Mouse (Mus musculus) gonadal fat pad, adult 2 months (tissue): ENCODE measurements at regions not wholly inside any gene's neighbourhood (a gene's known extent, or its start where the extent isn't known, plus 50 kb on each side); places are given as distances from the start of the nearest gene placed in this dataset.

Source experiments
- DNase-seq: peaks from one replicate; pipeline ENCODE4 v3.0.0-alpha.2; 2012; ENCODE audit warnings: low read depth

- no peak for DNase-seq
Observed at GRCm38 (mm10) chr10:91734691-91735090, 553.6 kb upstream of the Tmpo start.

GRCm38 (mm10) chr10:91732007-91732589 is 551.0 kb upstream of the Tmpo start:
- DNase-seq = no peak

- no peak for DNase-seq
Observed at GRCm38 (mm10) chr10:91730062-91730461, 548.9 kb upstream of the Tmpo start.

- no peak for DNase-seq
Observed at GRCm38 (mm10) chr10:91719561-91720371, 538.7 kb upstream of the Tmpo start.

GRCm38 (mm10) chr10:91716604-91717003 is 535.5 kb upstream of the Tmpo start:
- no peak for DNase-seq

GRCm38 (mm10) chr10:91714648-91715047 is 533.5 kb upstream of the Tmpo start:
- DNase-seq = no peak

- no peak for DNase-seq
Observed at GRCm38 (mm10) chr10:91713529-91713928, 532.4 kb upstream of the Tmpo start.

- no peak for DNase-seq
Observed at GRCm38 (mm10) chr10:91706816-91707215, 525.7 kb upstream of the Tmpo start.

GRCm38 (mm10) chr10:91704751-91705150 is 523.6 kb upstream of the Tmpo start:
- DNase-seq = no peak

GRCm38 (mm10) chr10:91701822-91702221 is 520.7 kb upstream of the Tmpo start:
- DNase-seq = no peak

GRCm38 (mm10) chr10:91686082-91686618 is 505.0 kb upstream of the Tmpo start:
- DNase-seq = no peak

GRCm38 (mm10) chr10:91685164-91686027 is 504.3 kb upstream of the Tmpo start:
- peak; percentile 41 for DNase-seq

- DNase-seq = no peak
Observed at GRCm38 (mm10) chr10:91679641-91680040, 498.5 kb upstream of the Tmpo start.

GRCm38 (mm10) chr10:91637911-91638310 is 456.8 kb upstream of the Tmpo start:
- no peak for DNase-seq

GRCm38 (mm10) chr10:91628672-91629071 is 447.6 kb upstream of the Tmpo start:
- DNase-seq = no peak

- DNase-seq = no peak
Observed at GRCm38 (mm10) chr10:91622281-91622680, 441.2 kb upstream of the Tmpo start.

GRCm38 (mm10) chr10:91613794-91614479 is 432.8 kb upstream of the Tmpo start:
- DNase-seq = no peak

GRCm38 (mm10) chr10:91612052-91612451 is 430.9 kb upstream of the Tmpo start:
- DNase-seq = no peak

GRCm38 (mm10) chr10:91594891-91595290 is 413.8 kb upstream of the Tmpo start:
- DNase-seq = peak; percentile 61

- DNase-seq = no peak
Observed at GRCm38 (mm10) chr10:91593378-91593777, 412.3 kb upstream of the Tmpo start.

GRCm38 (mm10) chr10:91591845-91592244 is 410.7 kb upstream of the Tmpo start:
- no peak for DNase-seq

GRCm38 (mm10) chr10:91591398-91591811 is 410.3 kb upstream of the Tmpo start:
- DNase-seq = no peak
